Mouse (Mus musculus): ENCODE data around the gene Col5a1. TPM values are rescaled to one million over a fixed set of nuclear protein-coding genes. Genes with fewer than 3 reads are reported as not detected.

Gene Col5a1
- total RNA-seq, 1 experiment from 2014 or later: under 0.01 TPM

- ATAC-seq (replicated peaks; ENCODE audit: insufficient number of reproducible peaks, low FRiP score, low TSS enrichment, poor library complexity, severe bottlenecking): no peak
Observed at GRCm38 (mm10) chr2:27999996-28000583, 113.9 kb downstream of the Col5a1 start.

- ATAC-seq (replicated peaks; ENCODE audit: insufficient number of reproducible peaks, low FRiP score, low TSS enrichment, poor library complexity, severe bottlenecking): no peak
Observed at GRCm38 (mm10) chr2:28000660-28001059, 114.4 kb downstream of the Col5a1 start.

- ATAC-seq (replicated peaks; ENCODE audit: insufficient number of reproducible peaks, low FRiP score, low TSS enrichment, poor library complexity, severe bottlenecking): no peak
Observed at GRCm38 (mm10) chr2:28001206-28001605, 115.0 kb downstream of the Col5a1 start.

GRCm38 (mm10) chr2:28005187-28005586 lies 119.0 kb downstream of the Col5a1 start:
- ATAC-seq (replicated peaks; ENCODE audit: insufficient number of reproducible peaks, low FRiP score, low TSS enrichment, poor library complexity, severe bottlenecking): no peak

- ATAC-seq (replicated peaks; ENCODE audit: insufficient number of reproducible peaks, low FRiP score, low TSS enrichment, poor library complexity, severe bottlenecking): no peak
Observed at GRCm38 (mm10) chr2:28008261-28008660, 122.0 kb downstream of the Col5a1 start.

GRCm38 (mm10) chr2:28012367-28012766 lies 126.1 kb downstream of the Col5a1 start:
- ATAC-seq (replicated peaks; ENCODE audit: insufficient number of reproducible peaks, low FRiP score, low TSS enrichment, poor library complexity, severe bottlenecking): no peak

- ATAC-seq (replicated peaks; ENCODE audit: insufficient number of reproducible peaks, low FRiP score, low TSS enrichment, poor library complexity, severe bottlenecking): no peak
Observed at GRCm38 (mm10) chr2:28014778-28015177, 128.6 kb downstream of the Col5a1 start.

- ATAC-seq (replicated peaks; ENCODE audit: insufficient number of reproducible peaks, low FRiP score, low TSS enrichment, poor library complexity, severe bottlenecking): no peak
Observed at GRCm38 (mm10) chr2:28024416-28024815, 138.2 kb downstream of the Col5a1 start.

- ATAC-seq (replicated peaks; ENCODE audit: insufficient number of reproducible peaks, low FRiP score, low TSS enrichment, poor library complexity, severe bottlenecking): no peak
Observed at GRCm38 (mm10) chr2:28025776-28026175, 139.6 kb downstream of the Col5a1 start.

- no peak for ATAC-seq (replicated peaks; ENCODE audit: insufficient number of reproducible peaks, low FRiP score, low TSS enrichment, poor library complexity, severe bottlenecking)
Observed at GRCm38 (mm10) chr2:28031860-28032259, 145.6 kb downstream of the Col5a1 start.

- 0 out of 2 replicates have a peak, but pooled peaks have one; percentile 18 for ATAC-seq (replicated peaks; ENCODE audit: insufficient number of reproducible peaks, low FRiP score, low TSS enrichment, poor library complexity, severe bottlenecking)
Observed at GRCm38 (mm10) chr2:28032469-28032868, 146.2 kb downstream of the Col5a1 start.

- no peak for ATAC-seq (replicated peaks; ENCODE audit: insufficient number of reproducible peaks, low FRiP score, low TSS enrichment, poor library complexity, severe bottlenecking)
Observed at GRCm38 (mm10) chr2:28034011-28034710, 147.9 kb downstream of the Col5a1 start.

- ATAC-seq (replicated peaks; ENCODE audit: insufficient number of reproducible peaks, low FRiP score, low TSS enrichment, poor library complexity, severe bottlenecking): no peak
Observed at GRCm38 (mm10) chr2:28036788-28037187, 150.6 kb downstream of the Col5a1 start.

GRCm38 (mm10) chr2:28037505-28038390 lies 151.5 kb downstream of the Col5a1 start:
- ATAC-seq (replicated peaks; ENCODE audit: insufficient number of reproducible peaks, low FRiP score, low TSS enrichment, poor library complexity, severe bottlenecking): no peak

- no peak for ATAC-seq (replicated peaks; ENCODE audit: insufficient number of reproducible peaks, low FRiP score, low TSS enrichment, poor library complexity, severe bottlenecking)
Observed at GRCm38 (mm10) chr2:28038391-28039096, 152.3 kb downstream of the Col5a1 start.

GRCm38 (mm10) chr2:28039647-28040325 lies 153.6 kb downstream of the Col5a1 start:
- ATAC-seq (replicated peaks; ENCODE audit: insufficient number of reproducible peaks, low FRiP score, low TSS enrichment, poor library complexity, severe bottlenecking): no peak

GRCm38 (mm10) chr2:28040466-28040865 lies 154.2 kb downstream of the Col5a1 start:
- ATAC-seq (replicated peaks; ENCODE audit: insufficient number of reproducible peaks, low FRiP score, low TSS enrichment, poor library complexity, severe bottlenecking): no peak

- no peak for ATAC-seq (replicated peaks; ENCODE audit: insufficient number of reproducible peaks, low FRiP score, low TSS enrichment, poor library complexity, severe bottlenecking)
Observed at GRCm38 (mm10) chr2:28044920-28045598, 158.8 kb downstream of the Col5a1 start.

Measured in monocyte, adult 5-6 weeks (primary cell).